Mouse (Mus musculus) T-helper 17 cell (primary cell): ENCODE data around the gene Rab3a.

Experiments
- in situ Hi-C, 2 experiments: fragments of 300-600 bp; cut with MboI, MseI; formaldehyde crosslinking; loops; 1 replicate in 1 of 2; 2 replicates in 1 of 2; pipeline ENCODE4 v1.15.1; 2025; ENCODE audit warnings: high pct_unique_total_duplicates in 2 of 2

Rab3a gene

DNA sequence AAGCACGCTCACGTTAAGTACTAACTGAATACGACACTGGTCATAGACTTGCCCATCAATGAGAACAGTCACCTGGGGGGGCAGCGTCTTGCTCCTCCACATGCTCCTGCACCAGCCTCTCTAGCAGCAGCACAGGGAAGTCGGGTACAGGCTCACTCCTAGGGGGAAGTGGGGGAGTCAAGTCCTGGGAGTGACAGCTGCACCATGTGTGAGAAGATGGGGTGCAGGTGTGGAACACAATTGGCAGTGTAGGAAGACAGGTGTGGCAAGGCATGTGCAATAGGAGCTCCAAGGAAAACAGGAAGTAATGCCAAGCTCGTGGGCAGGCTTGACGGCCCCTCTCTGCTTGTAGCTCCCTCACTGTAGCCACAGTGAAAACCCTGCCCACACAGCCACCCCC lies 16.7 kb downstream of the Rab3a start:
- in situ Hi-C loops, result no loop called here

DNA sequence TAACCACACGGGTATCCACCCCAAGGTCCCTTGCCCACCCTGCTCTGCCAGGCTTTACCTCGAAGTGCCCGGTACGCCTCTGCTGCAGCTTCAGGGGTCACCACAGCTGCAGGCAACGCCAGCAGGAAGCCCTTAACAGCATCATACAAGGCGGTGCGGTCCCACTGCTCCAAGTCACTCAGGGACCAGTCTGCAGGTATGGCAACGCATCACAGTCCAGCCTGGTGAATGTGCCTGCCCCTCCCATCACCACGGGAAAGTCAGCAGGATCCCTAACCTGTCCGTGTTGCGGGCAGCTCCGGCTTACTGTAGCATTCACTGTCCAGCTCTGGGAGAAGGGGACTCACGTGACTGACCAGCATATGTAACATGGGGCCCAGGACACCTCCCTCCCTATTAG lies 17.6 kb downstream of the Rab3a start:
- in situ Hi-C loops, result no loop called here

DNA sequence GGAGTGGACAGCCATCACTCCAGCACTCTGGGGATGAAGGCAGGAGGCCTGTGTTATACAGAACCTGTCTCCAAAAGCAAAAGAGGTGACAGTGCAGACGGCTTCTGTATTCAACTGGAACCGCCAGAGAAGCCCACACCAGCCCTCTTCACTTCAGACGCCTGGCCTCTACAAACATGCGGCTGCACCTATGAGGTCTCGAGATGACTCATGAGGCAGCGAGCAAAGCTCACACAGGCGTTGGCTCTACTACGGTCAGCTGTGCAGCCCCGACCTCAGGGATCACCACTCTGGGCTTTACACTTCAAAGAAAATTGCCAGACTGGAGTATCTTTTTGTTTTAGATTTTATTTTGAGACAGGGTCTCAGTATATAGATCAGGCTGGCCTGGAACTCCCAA lies 18.4 kb downstream of the Rab3a start:
- in situ Hi-C loops, result no loop called here

DNA sequence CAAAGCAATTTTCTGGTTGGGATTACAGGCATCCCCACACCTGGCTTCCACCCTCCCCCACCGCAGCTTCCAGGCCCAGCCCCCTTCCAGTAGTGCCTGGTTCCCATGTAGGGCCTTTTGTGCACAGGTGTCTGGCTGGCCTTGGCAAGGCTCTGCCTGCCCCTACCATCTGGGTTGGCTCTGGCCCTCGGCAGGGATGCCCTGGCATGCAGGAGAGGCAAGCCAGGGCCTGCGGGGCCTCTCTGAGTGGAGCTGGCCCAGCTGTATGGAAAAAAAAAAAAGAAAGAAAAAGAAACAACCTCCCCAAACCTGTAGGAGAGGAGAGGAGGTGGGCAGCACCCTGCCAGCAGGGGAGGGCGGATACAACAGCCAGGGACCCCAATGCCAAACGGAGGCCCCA lies 18.9 kb downstream of the Rab3a start:
- in situ Hi-C loops, result no loop called here

DNA sequence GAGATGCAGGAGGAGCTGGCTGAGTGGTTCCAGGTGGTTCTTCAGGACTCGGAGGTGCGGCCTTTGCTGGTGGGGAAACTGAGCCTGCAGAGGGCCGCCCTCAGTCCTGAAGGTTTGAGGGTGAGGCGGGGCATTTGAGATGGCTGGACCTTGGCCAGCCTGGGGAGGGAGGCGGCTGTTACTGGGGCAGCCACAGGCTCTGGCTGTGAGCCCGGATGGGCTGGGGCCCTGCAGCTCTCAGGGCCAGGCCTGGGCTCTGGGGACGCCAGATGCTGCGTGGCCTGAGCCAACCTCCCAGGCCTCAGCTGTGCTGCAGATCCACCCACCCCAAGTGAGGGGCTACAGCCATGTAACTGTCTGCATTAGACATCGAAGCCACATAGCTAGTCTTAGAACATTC lies 19.4 kb downstream of the Rab3a start:
- in situ Hi-C loops, result no loop called here

DNA sequence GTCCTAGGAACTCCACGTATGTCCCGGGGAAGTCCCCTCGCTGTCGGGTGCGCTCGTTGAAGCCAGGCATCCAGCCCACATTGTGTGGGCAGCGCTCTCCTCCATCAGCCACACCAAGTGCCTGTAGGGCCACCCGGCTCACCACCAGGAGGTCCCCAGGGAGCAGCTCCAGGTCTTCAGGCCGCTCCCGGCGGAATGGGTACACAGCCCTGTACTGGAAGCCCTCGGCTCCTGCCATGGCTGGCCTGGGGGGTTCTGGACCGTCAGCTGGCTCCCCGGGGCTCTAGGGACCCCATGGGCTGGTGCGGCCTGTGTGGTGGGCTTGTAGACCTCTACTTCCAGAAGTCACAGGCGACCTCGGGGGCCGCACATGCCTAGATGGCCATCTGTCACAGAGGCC lies 20.3 kb downstream of the Rab3a start:
- in situ Hi-C loops, result no loop called here

DNA sequence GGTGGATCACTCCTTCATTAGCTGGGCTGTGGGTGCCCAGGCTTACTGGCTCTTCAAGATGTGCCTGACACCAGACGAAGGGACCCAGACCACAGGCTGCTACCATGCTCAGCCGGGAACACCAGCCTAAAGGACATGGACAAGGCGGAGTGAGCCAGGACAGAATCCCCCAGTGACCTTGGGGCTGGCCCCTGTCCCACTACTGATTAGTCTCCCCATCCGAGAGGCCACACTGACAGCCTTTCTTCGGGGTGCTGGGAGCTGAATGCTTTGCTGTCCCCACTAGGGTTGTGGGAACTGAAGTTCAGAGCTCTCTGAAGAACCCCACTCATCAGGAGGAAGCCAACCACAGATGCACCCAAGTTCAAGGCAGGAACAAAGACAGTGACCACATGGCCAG lies 20.7 kb downstream of the Rab3a start:
- in situ Hi-C loops, result no loop called here

DNA sequence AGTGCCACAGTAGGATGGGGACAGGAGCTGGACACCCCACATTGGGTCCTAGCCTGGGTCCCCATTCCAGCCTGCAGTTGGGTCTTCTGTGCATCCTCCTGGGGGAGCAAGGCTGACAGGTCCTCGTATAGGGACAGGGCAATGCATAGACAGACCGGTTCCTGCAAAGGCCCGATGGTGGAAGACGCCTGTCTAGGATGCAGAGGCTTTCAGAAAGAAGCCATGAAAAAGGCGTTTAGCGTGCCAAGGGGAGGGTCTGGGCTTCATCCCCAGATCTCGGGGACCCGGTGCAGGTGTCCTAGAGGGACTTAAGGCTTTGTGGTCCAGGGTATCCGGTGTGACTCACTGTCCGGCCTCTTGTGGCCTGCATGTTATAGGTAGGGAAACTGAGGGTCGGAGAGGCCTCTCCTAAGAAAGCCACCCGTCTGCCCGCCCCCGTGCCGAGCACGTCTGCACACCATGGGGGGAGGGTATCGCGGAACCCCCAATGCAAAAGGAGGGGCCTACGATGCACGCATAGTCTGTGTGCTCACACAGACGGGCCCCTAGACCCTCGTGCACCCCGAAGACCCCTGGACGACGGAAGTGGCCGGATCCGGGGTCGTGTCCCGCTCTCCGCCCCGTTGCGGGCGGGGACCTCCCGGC lies 21.5 kb downstream of the Rab3a start:
- in situ Hi-C loops, result no loop called here

DNA sequence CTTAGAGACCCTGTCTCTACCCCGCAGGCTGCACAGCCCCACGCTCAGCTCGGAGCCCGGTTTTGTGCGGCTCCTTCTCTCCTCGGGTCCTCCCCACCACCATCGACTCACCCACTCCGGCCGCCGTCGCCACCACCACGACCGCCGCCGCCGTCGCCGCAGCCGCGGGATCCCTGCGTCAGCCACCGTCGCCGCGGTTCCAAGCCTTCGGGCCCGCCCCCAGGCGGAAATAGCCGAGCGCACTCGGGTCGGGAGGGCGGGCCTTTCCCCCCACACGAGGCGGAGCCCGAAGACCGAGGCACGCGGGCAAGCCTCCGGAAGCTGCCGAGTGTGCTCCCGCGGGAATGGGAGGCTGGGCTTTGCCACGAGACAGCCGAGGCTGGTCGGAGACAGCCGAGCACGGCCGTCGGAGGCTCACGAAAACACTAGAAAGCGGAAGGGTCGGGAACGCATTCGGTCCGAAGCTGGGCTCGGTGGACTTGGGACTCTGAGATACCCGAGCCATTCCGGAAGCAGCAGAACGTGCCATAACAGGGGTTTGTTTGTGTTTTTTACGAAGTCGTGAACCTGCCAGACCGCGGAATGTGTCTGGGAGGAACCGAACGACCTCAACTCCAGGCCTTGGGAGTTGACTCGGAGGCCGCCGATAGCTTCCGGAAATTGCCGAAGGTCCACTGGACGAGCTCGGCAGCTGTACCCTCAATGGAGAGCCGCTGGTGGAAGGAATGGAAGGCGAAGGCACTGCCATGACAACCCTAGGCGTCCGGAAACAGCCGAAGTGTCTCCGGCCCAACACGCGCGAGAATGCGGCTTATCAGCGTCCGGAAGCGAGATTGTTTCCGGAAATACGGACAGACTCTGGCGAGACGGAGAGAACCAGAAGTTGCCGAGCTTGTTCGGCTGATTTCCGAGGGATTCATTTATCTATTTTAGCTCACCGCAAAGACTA lies 22.3 kb downstream of the Rab3a start, which contains the start of gene Pik3r2:
TSS of gene Pik3r2 (minus strand) at position 218 of the 949 bp plus-strand sequence.
- in situ Hi-C loops, result no loop called here

- in situ Hi-C loops, result no loop called here
These were observed 25.6 kb downstream of the Rab3a start for GRCm38 (mm10) chr8:70780093-70780492.

GRCm38 (mm10) chr8:70786291-70787050 lies 32.0 kb downstream of the Rab3a start:
- in situ Hi-C loops, result no loop called here

DNA sequence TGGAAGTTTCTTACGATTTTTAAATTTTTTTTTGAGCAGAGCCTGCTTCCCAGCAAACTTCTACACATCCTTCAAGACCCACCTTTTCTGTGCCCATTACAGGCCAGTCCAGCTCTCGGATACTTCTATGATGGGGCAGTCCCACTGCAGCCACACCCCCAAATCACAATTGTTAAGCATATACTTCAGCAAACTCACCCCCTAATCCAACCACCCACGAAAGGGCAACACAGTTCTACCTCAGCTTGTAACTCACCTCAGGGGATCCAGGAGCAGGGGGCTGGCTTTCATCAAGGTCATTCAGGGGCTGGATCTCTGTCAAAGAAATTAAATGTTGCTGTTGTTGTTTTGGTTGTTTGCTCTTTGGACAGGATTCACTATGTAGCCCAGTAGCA lies 32.6 kb downstream of the Rab3a start:
- in situ Hi-C loops, result no loop called here

DNA sequence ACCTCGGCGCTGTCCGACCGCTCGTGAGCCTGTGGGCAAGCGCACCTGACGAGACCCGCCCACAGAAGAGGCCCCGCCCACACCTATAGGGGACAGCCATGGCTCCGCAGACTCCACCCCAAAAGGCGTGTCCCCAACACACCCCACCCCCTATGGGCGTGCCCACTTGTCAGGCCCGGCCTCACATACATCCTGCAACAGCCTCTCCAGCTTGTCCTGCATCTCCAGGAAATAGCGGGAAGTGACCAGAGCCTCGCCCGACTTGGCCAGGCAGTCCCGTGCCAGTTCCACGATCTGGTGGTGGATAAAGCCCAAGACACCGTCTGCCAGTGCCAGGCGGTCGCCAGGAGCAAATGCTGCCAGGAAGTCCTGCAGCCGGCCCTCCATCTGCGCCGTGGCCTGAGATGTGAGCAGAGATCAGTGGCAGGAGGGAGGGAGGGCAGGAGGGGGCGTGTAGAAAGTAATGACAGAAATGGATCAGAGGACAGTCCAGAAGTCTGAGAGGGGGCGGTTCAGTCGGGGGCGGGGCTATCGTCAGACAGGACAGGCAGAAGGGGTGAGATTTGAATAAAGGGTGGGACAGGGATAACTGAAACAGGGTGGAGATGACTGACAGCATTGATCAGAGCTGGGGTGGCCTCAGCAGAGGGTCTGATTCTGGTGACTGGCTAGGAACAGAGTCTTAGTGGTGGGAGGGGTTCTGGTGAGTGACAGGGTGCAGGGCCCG lies 33.6 kb downstream of the Rab3a start:
- in situ Hi-C loops, result no loop called here

DNA sequence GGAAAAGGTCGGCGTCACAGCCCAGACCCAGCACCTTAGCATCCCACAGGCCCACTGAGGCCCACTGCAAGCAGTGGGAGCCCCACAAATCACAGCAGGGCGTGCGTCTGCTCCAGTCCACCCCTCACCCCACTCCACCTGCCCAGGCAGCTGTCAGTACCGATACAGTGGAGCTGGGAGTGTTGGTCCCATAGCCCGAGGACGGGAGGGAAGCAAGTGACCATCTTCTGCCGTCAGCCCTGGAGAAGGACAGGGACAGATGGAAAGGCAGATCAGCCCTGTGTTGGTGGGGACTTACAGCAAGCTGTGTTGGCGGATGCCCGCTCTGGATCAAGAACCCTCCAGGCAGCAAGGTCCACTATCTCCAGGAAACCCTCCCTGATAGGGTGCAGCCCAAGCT lies 34.6 kb downstream of the Rab3a start:
- in situ Hi-C loops, result no loop called here

DNA sequence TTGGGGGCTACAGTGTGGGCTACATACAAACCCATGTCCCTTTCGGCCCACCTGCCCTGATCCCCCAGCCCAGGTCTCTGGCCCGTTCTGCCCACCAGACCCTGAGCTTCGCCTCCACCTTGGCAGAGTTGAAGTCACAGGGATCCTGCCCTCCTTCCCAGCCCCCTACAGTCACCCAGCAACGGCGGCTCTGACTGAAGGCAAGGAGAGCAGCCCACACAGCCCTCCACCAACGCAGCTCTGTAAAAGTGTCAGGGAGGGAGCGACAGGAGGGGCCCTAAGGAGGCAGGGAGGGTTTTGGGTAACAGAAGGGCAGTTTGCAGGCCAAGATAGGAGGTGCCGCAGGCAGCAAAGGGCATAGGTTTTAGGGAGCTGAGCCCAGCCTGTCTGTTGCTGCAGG lies 36.4 kb downstream of the Rab3a start:
- in situ Hi-C loops, result loop anchor here (10.0 kb wide), 2 partner anchors 674 to 1544 kb away; partner anchors contain the start of genes Abhd8 (in 1 of the 2), Dda1 (in 1 of the 2) and Mrpl34 (in 1 of the 2)

DNA sequence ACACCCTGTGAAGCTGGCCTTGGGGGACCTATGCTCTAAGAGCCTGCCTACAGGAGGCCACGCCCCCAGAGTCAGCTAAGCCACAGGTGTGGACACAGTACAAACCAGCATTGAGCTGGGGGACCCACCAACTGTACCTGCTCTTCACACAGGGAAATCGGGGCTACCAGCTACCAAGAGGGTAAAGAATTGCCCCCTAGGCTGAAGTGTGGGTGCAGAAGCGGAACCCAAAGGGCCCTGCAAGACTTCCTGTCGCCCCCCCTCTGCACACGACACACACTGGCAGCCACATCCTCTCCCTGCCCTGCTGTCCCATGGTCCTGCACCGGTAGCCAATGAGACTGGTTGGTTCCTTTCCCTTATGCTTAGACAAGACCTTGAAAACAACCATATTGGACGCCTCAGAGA lies 36.8 kb downstream of the Rab3a start:
- in situ Hi-C loops, result loop anchor here (10.0 kb wide), 2 partner anchors 674 to 1544 kb away; partner anchors contain the start of genes Abhd8 (in 1 of the 2), Dda1 (in 1 of the 2) and Mrpl34 (in 1 of the 2)

DNA sequence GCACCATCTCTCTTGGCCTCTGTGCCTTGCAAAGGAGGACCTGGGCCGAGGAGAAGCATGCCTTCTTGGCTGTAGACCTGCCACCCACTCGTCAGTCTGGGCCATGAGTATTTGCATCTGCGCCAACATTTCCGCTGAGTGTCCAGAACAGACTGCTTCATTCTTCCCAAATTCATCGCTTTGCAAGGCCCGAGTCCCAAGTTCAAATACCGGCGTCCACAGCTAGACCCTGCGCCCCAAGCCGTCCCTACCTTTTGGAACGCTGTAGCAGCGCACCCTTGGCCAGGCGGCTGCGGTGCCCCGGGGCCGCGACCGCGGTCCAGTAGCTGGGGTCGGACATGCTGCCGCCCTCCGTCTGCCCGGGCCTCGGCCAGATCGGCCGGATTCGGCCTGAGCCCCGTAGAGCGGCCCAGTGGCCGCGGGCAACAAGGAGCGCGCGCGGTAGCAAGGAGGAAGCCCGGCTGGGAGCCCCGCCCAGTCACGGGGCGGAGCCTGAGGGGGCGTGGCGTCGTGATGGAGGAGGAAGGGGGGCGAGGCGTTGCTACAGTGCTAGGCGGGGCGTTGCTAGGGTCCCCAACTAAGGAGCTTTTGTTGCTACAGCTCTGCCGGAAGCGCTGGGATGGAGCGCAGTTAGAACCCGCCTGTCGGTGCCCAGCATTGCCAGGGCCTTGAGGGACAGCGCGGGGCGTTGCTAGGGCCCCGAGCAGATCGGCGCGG lies 37.7 kb downstream of the Rab3a start:
- in situ Hi-C loops, result loop anchor here (10.0 kb wide), 2 partner anchors 673 to 1543 kb away; partner anchors contain the start of genes Abhd8 (in 1 of the 2), Dda1 (in 1 of the 2) and Mrpl34 (in 1 of the 2)

- in situ Hi-C loops, result loop anchor here (10.0 kb wide), 2 partner anchors 672 to 1542 kb away; partner anchors contain the start of genes Abhd8 (in 1 of the 2), Dda1 (in 1 of the 2) and Mrpl34 (in 1 of the 2)
These were observed 38.2 kb downstream of the Rab3a start for GRCm38 (mm10) chr8:70792700-70793099.

DNA sequence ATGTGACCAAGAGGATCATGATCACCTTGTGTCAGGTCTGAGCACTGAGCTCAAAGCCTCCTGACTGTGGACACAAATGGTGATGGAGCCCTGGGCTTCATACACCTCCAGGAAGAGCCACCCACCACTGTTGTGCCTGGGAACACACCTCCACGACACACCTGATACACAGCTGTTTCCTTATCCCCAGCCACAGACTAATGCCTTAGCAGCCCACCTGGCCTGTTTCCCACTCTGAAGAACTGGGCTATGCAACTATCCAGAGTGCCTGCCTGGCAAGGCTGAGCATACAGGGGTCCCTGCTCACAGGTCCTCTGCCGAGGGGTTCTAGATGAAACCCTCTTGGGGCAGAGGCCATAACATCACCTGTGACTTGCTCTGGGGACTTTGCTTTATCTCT lies 39.7 kb downstream of the Rab3a start:
- in situ Hi-C loops, result loop anchor here (10.0 kb wide), 2 partner anchors 671 to 1541 kb away; partner anchors contain the start of genes Abhd8 (in 1 of the 2), Dda1 (in 1 of the 2) and Mrpl34 (in 1 of the 2)

GRCm38 (mm10) chr8:70795370-70795769 lies 40.9 kb downstream of the Rab3a start:
- in situ Hi-C loops, result loop anchor here (10.0 kb wide), 2 partner anchors 669 to 1539 kb away; partner anchors contain the start of genes Abhd8 (in 1 of the 2), Dda1 (in 1 of the 2) and Mrpl34 (in 1 of the 2)
